ENCODE assay signal across 8 mouse cellular contexts in genomic region chr7:116286611-116287355, GRCm38 (mm10). TPM values are rescaled to one million over a fixed set of nuclear protein-coding genes. Genes with fewer than 3 reads are reported as not detected.
DNase-seq lines count a peak whose midpoint lies in the region; ATAC-seq and TF ChIP-seq lines count a peak whose summit lies in the region.

No protein-coding gene starts in this region.

- no peaks in the 10 kb centered on the region for H3K27me3 ChIP-seq in heart, embryonic 10.5 days (ENCODE audit: insufficient read depth, poor library complexity, severe bottlenecking)
- H3K27me3 ChIP-seq in heart, adult 2 months (ENCODE audit: control insufficient read depth, insufficient read depth, low read length) = no peaks in the 10 kb centered on the region
- no peaks in the 10 kb centered on the region for H3K27me3 ChIP-seq in ES-Bruce4 (ENCODE audit: control insufficient read depth, insufficient read depth, low read length, poor library complexity, severe bottlenecking)
- no peaks in the 10 kb centered on the region for H3K27me3 ChIP-seq in liver, embryonic 13.5 days
- H3K27me3 ChIP-seq in forebrain, embryonic 14.5 days (replicated peaks; ENCODE audit: control insufficient read depth, insufficient read depth, low read length) = no peaks in the 10 kb centered on the region

- ATAC-seq in liver, embryonic 13.5 days (ENCODE audit: low read depth) = peak; percentile 79
- ATAC-seq in forebrain, embryonic 14.5 days = no peak

- H3K79me2 ChIP-seq in heart, adult 2 months (replicated peaks; ENCODE audit: control insufficient read depth, insufficient read depth, low read length) = no peaks in the 10 kb centered on the region

- TF ChIP-seq POLR2A in heart, adult 2 months (IDR thresholded peaks at IDR 0.05; ENCODE audit: insufficient read depth, low read depth, low read length) = no peak
- TF ChIP-seq POLR2A in ES-Bruce4 (IDR thresholded peaks at IDR 0.05; ENCODE audit: insufficient read depth, low read length) = no peak

- peak overlapping the region; percentile 72 for H3K27ac ChIP-seq in heart, embryonic 10.5 days
- H3K27ac ChIP-seq in heart, adult 2 months = no peak overlapping the region
- H3K27ac ChIP-seq in ES-Bruce4 (ENCODE audit: insufficient read depth, low read length) = peak overlapping the region; percentile 73
- H3K27ac ChIP-seq in liver, embryonic 13.5 days = peak overlapping the region; percentile 79
- no peak overlapping the region for H3K27ac ChIP-seq in forebrain, embryonic 14.5 days (ENCODE audit: low read depth, low read length)

- peak overlapping the region; percentile 45 for H3K4me2 ChIP-seq in liver, embryonic 13.5 days
- no peak overlapping the region for H3K4me2 ChIP-seq in forebrain, embryonic 14.5 days (ENCODE audit: low read length)

- peaks cover 61% of the 10 kb centered on the region for H3K4me1 ChIP-seq in heart, embryonic 10.5 days
- H3K4me1 ChIP-seq in heart, adult 2 months (ENCODE audit: control insufficient read depth, insufficient read depth, low read length) = 0 out of 2 replicates have a peak, but pooled peaks cover 2% of the 10 kb centered on the region
- peaks cover 13% of the 10 kb centered on the region for H3K4me1 ChIP-seq in ES-Bruce4 (ENCODE audit: control insufficient read depth, insufficient read depth, low read length)
- peaks cover 75% of the 10 kb centered on the region for H3K4me1 ChIP-seq in liver, embryonic 13.5 days (replicated peaks)
- H3K4me1 ChIP-seq in forebrain, embryonic 14.5 days (ENCODE audit: control insufficient read depth, insufficient read depth, low read length) = peaks cover 24% of the 10 kb centered on the region

- no peaks in the 10 kb centered on the region for H3K36me3 ChIP-seq in heart, embryonic 10.5 days
- no peaks in the 10 kb centered on the region for H3K36me3 ChIP-seq in heart, adult 2 months (ENCODE audit: control insufficient read depth, insufficient read depth, low read length)
- no peaks in the 10 kb centered on the region for H3K36me3 ChIP-seq in ES-Bruce4 (ENCODE audit: control insufficient read depth, insufficient read depth, low read length, poor library complexity, severe bottlenecking)
- H3K36me3 ChIP-seq in liver, embryonic 13.5 days = no peaks in the 10 kb centered on the region
- H3K36me3 ChIP-seq in forebrain, embryonic 14.5 days (ENCODE audit: control insufficient read depth, insufficient read depth, low read length) = no peaks in the 10 kb centered on the region

- DNase-seq in heart, embryonic 10.5 days (ENCODE audit: low spot score) = no peak
- no peak for DNase-seq in heart, adult 2 months
- peak; percentile 56 to 69 for DNase-seq in kidney, adult 8-10 months
- no peak for DNase-seq in liver, embryonic 13.5 days
- DNase-seq in adrenal gland, adult 18-20 months (ENCODE audit: low spot score in 2 of 2) = no peak
- no peak for DNase-seq in MN1 (ENCODE audit: low spot score)
- no peak for DNase-seq in forebrain, embryonic 14.5 days (ENCODE audit: low spot score)

- no peaks in the 10 kb centered on the region for H3K9me3 ChIP-seq in heart, embryonic 10.5 days
- H3K9me3 ChIP-seq in ES-Bruce4 (replicated peaks; ENCODE audit: control insufficient read depth, insufficient read depth, low read length, poor library complexity, severe bottlenecking) = no peaks in the 10 kb centered on the region
- no peaks in the 10 kb centered on the region for H3K9me3 ChIP-seq in liver, embryonic 13.5 days (replicated peaks)
- no peaks in the 10 kb centered on the region for H3K9me3 ChIP-seq in forebrain, embryonic 14.5 days (replicated peaks; ENCODE audit: control insufficient read depth, low read length)

- TF ChIP-seq EP300 in heart, adult 2 months (IDR thresholded peaks at IDR 0.05; ENCODE audit: insufficient read depth, low read depth, low read length) = no peak
- no peak for TF ChIP-seq EP300 in ES-Bruce4 (IDR thresholded peaks at IDR 0.05; ENCODE audit: insufficient read depth, low read depth, low read length)

- no peak overlapping the region for H3K4me3 ChIP-seq in heart, embryonic 10.5 days
- no peak overlapping the region for H3K4me3 ChIP-seq in heart, adult 2 months
- H3K4me3 ChIP-seq in ES-Bruce4 (ENCODE audit: low read depth, low read length) = no peak overlapping the region
- H3K4me3 ChIP-seq in liver, embryonic 13.5 days (replicated peaks) = no peak overlapping the region
- H3K4me3 ChIP-seq in forebrain, embryonic 14.5 days (ENCODE audit: low read depth, low read length) = no peak overlapping the region

- TF ChIP-seq CTCF in heart, adult 2 months (IDR thresholded peaks at IDR 0.05) = no peak
- no peak for TF ChIP-seq CTCF in ES-Bruce4 (IDR thresholded peaks at IDR 0.05; ENCODE audit: low read depth, low read length)

- WGBS in heart, embryonic 10.5 days = 34% methylated on average over 11 of the region's 11 CpGs
- 47% methylated on average over 11 of the region's 11 CpGs for WGBS in heart, adult 2 months
- 51% methylated on average over 11 of the region's 11 CpGs for WGBS in liver, embryonic 13.5 days (ENCODE audit: insufficient replicate concordance)
- 59% methylated on average over 11 of the region's 11 CpGs for WGBS in forebrain, embryonic 14.5 days

- intact Hi-C loops in heart, adult 2 months (cut with DNase I) = no loop called here

- H3K9ac ChIP-seq in heart, adult 2 months (ENCODE audit: low read depth, low read length) = no peak overlapping the region
- no peak overlapping the region for H3K9ac ChIP-seq in ES-Bruce4 (ENCODE audit: low read depth, poor library complexity, severe bottlenecking)
- H3K9ac ChIP-seq in liver, embryonic 13.5 days = no peak overlapping the region
- no peak overlapping the region for H3K9ac ChIP-seq in forebrain, embryonic 14.5 days (ENCODE audit: low read length)

RNA-seq across cellular contexts. Expression of gene Plekha7, which starts 21.4 kb away (rescaled TPM):
- polyA plus RNA-seq in heart, embryonic 10.5 days (2016; fragmentation: Nextera tagmentation; extraction: Ambion mirVana) = 49.0 and 76.0 TPM in 2 replicates
- 1 to 10 TPM; 4.5 to 6.3 TPM for total RNA-seq in heart, adult 2 months (2021)
- 13.7 and 19.3 TPM in 2 replicates for polyA plus RNA-seq in heart, adult 2 months (2012; rRNA removed)
- polyA plus RNA-seq in ES-Bruce4 (2011; ENCODE audit: insufficient read depth, insufficient read length, low read depth, missing spikeins) = 80.0 and 80.5 TPM in 2 replicates
- polyA plus RNA-seq in liver, embryonic 13.5 days (2015; fragmentation: Nextera tagmentation; extraction: Ambion mirVana) = 2.5 and 3.5 TPM in 2 replicates
- total RNA-seq in adrenal gland, adult 18-20 months (2021) = 10 to 100 TPM; 10.5 to 12.9 TPM
- 3.1 and 4.7 TPM in 2 replicates for polyA plus RNA-seq in forebrain, embryonic 14.5 days (2014; fragmentation: Nextera tagmentation; extraction: Ambion mirVana)

RNA-seq across cellular contexts. Expression of gene Rps13, which starts 47.2 kb away (rescaled TPM):
- polyA plus RNA-seq in heart, embryonic 10.5 days (2016; fragmentation: Nextera tagmentation; extraction: Ambion mirVana) = 677 and 708 TPM in 2 replicates
- total RNA-seq in heart, adult 2 months (2021) = 100 to 1,000 TPM; 328 to 384 TPM
- polyA plus RNA-seq in heart, adult 2 months (2012; rRNA removed) = 110 and 146 TPM in 2 replicates
- polyA plus RNA-seq in ES-Bruce4 (2011; ENCODE audit: insufficient read depth, insufficient read length, low read depth, missing spikeins) = 245 and 285 TPM in 2 replicates
- polyA plus RNA-seq in liver, embryonic 13.5 days (2015; fragmentation: Nextera tagmentation; extraction: Ambion mirVana) = 640 and 679 TPM in 2 replicates
- 100 to 1,000 TPM; 414 to 473 TPM for total RNA-seq in adrenal gland, adult 18-20 months (2021)
- polyA plus RNA-seq in forebrain, embryonic 14.5 days (2014; fragmentation: Nextera tagmentation; extraction: Ambion mirVana) = 533 and 675 TPM in 2 replicates

Comparison
In these comparisons a context has a peak if more than half of its experiments do, and no peak if none do; other contexts are left out.
1. H3K27ac ChIP-seq: peak in heart, embryonic 10.5 days (single experiment), ES-Bruce4 (single experiment) and liver, embryonic 13.5 days (single experiment); none in heart, adult 2 months (single experiment) and forebrain, embryonic 14.5 days (single experiment).
2. DNase-seq: peak in kidney, adult 8-10 months (2 of 2); none in heart, embryonic 10.5 days (single experiment), heart, adult 2 months (0 of 2), liver, embryonic 13.5 days (single experiment), adrenal gland, adult 18-20 months (0 of 2), MN1 (single experiment) and forebrain, embryonic 14.5 days (single experiment).